Mouse (Mus musculus) midbrain, postnatal 0 days (tissue): ENCODE results near the gene H2-D1. TPM values are rescaled to one million over a fixed set of nuclear protein-coding genes. Genes with fewer than 3 reads are reported as not detected.

ENCODE experiments used
- ATAC-seq: fragments of 200-750 bp; cut with Nextera tagmentation; 2 replicates; pipeline ENCODE4 v1.8.0; 2017; ENCODE audit warnings: moderate number of reproducible peaks, mild to moderate bottlenecking, moderate TSS enrichment, moderate library complexity; ENCODE audit not compliant: low FRiP score
- DNase-seq: peaks from one replicate; pipeline ENCODE4 v3.0.0-alpha.2; 2015; ENCODE audit warnings: low spot score
- H3K27ac ChIP-seq: fragments of 300-500 bp; sonication (generic); 2 replicates; pipeline ENCODE4 v1.5.1; 2014; ENCODE audit warnings: low read depth, mild to moderate bottlenecking, low read length, mixed read lengths
- H3K27me3 ChIP-seq: fragments of 300-500 bp; sonication (generic); 2 replicates; pipeline ENCODE4 v1.6.1; 2014; ENCODE audit warnings: low read length, control low read depth, mixed read lengths; ENCODE audit not compliant: insufficient read depth
- H3K36me3 ChIP-seq: fragments of 300-500 bp; sonication (generic); 2 replicates; pipeline ENCODE4 v1.6.1; 2014; ENCODE audit warnings: low read length, control low read depth, mixed read lengths; ENCODE audit not compliant: insufficient read depth
- H3K4me1 ChIP-seq: fragments of 300-500 bp; sonication (generic); 2 replicates; pipeline ENCODE4 v1.6.1; 2014; ENCODE audit warnings: mild to moderate bottlenecking, control low read depth, antibody characterized with exemption, low read length, mixed read lengths; ENCODE audit not compliant: insufficient read depth
- H3K4me2 ChIP-seq: fragments of 300-500 bp; sonication (generic); 2 replicates; pipeline ENCODE4 v1.6.1; 2014; ENCODE audit warnings: low read depth, mild to moderate bottlenecking, low read length, mixed read lengths; ENCODE audit not compliant: poor library complexity, severe bottlenecking
- H3K4me3 ChIP-seq: fragments of 300-500 bp; sonication (generic); 2 replicates; pipeline ENCODE4 v1.5.1; 2014; ENCODE audit warnings: low read depth, mild to moderate bottlenecking, low read length, moderate library complexity
- H3K9ac ChIP-seq: fragments of 300-500 bp; sonication (generic); replicated peaks from 2 replicates; pipeline ENCODE4 v1.6.1; 2014; ENCODE audit warnings: mild to moderate bottlenecking, low read length, moderate library complexity, mixed read lengths; ENCODE audit not compliant: poor library complexity, severe bottlenecking
- H3K9me3 ChIP-seq: fragments of 300-500 bp; sonication (generic); 2 replicates; pipeline ENCODE4 v1.6.1; 2016; ENCODE audit warnings: low read length, control low read depth
- CTCF ChIP-seq: IDR thresholded peaks from 2 replicates; pipeline ENCODE4 v1.5.1; 2016; ENCODE audit warnings: antibody characterized with exemption, mild to moderate bottlenecking
- WGBS: fragments of 180-500 bp; shearing (Covaris S2); extraction: QIAGEN DNeasy Blood & Tissue Kit; methylation state at CpG from one replicate; pipeline ENCODE4 v1.1.7; 2014; 5-methylcytosine and 5-hydroxymethylcytosine counted together
- polyA plus RNA-seq: library from polyadenylated mRNA; unstranded; fragments of >200 nt; fragmentation: Nextera tagmentation; extraction: Ambion mirVana; gene quantifications from 2 replicates; pipeline ENCODE4 v1.2.1, GENCODE M21; 2015
- total RNA-seq: library from RNA; depleted of rRNA; stranded (reverse); fragments of >200 nt; gene quantifications from 2 replicates; pipeline ENCODE4 v1.2.3, GENCODE M21; 2014

Gene H2-D1
- total and polyA plus RNA-seq, 2 experiments from 2014 or later: 75.4 to 130 TPM

GRCm38 (mm10) chr17:35267399-35268086 lies 5.0 kb downstream of the H2-D1 start:
- H3K27ac ChIP-seq: no peak overlapping the region
- no peaks in the 10 kb centered on the region for H3K27me3 ChIP-seq
- H3K4me1 ChIP-seq: no peaks in the 10 kb centered on the region
- no peak overlapping the region for H3K9ac ChIP-seq
- H3K4me3 ChIP-seq: no peak overlapping the region
- no peak overlapping the region for H3K4me2 ChIP-seq
- WGBS: 69% methylated on average over 1 of the region's 1 CpGs
- no peak for DNase-seq
- H3K9me3 ChIP-seq: no peaks in the 10 kb centered on the region
- TF ChIP-seq CTCF: no peak
- ATAC-seq: no peak
- H3K36me3 ChIP-seq: no peaks in the 10 kb centered on the region

GRCm38 (mm10) chr17:35269653-35270347 lies 7.3 kb downstream of the H2-D1 start:
- Histone ChIP-seq H3K27ac (no peak overlapping the region), H3K36me3 (no peaks in the 10 kb centered on the region), H3K4me3 (no peak overlapping the region), H3K4me2 (no peak overlapping the region), H3K4me1 (no peaks in the 10 kb centered on the region), H3K9ac (no peak overlapping the region), H3K27me3 (no peaks in the 10 kb centered on the region), H3K9me3 (no peaks in the 10 kb centered on the region; the same call in 1 of the 2 replicates)
- 20% methylated on average over 3 of the region's 3 CpGs for WGBS
- DNase-seq: peak; percentile 65
- ATAC-seq: no peak
- TF ChIP-seq CTCF: no peak

DNA sequence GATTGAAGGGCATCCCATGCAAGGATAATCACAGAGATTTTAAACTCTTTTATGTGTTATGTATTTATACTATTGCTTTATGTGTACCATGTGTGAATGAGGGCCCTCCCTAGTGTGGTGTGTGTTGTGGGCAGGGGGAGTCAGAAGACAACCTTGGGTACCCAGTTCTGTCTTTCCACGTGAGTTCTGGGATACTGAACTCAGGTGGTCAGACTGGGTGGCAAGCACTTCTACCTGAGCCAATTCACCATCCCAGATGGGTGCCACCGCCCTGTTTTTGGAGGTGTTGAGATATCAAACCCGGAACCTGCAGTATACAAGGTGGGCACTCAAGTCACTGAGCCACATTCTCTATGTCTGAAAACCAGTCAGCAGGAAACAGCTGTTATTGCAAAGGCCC lies 9.7 kb downstream of the H2-D1 start:
- no peak overlapping the region for H3K27ac ChIP-seq
- H3K9ac ChIP-seq: no peak overlapping the region
- no peaks in the 10 kb centered on the region for H3K27me3 ChIP-seq
- no peak overlapping the region for H3K4me3 ChIP-seq
- no peak overlapping the region for H3K4me2 ChIP-seq
- DNase-seq (no peak), ATAC-seq (no peak)
- WGBS: 79% methylated on average over 3 of the region's 3 CpGs
- H3K9me3 ChIP-seq: no peaks in the 10 kb centered on the region; the same call in 1 of the 2 replicates
- no peaks in the 10 kb centered on the region for H3K36me3 ChIP-seq
- H3K4me1 ChIP-seq: no peaks in the 10 kb centered on the region
- TF ChIP-seq CTCF: no peak

- Histone ChIP-seq H3K9ac (no peak overlapping the region), H3K36me3 (no peaks in the 10 kb centered on the region), H3K4me2 (no peak overlapping the region), H3K27ac (no peak overlapping the region), H3K4me3 (no peak overlapping the region), H3K9me3 (no peaks in the 10 kb centered on the region; the same call in 1 of the 2 replicates), H3K4me1 (no peaks in the 10 kb centered on the region), H3K27me3 (no peaks in the 10 kb centered on the region)
- WGBS: 6% methylated on average over 11 of the region's 11 CpGs
- TF ChIP-seq CTCF: peak; percentile 91
- ATAC-seq: peak; percentile 47; the same call in 1 of the 2 replicates
- peak; percentile 82 for DNase-seq
Measured at GRCm38 (mm10) chr17:35274770-35275169, 12.2 kb downstream of the H2-D1 start.

DNA sequence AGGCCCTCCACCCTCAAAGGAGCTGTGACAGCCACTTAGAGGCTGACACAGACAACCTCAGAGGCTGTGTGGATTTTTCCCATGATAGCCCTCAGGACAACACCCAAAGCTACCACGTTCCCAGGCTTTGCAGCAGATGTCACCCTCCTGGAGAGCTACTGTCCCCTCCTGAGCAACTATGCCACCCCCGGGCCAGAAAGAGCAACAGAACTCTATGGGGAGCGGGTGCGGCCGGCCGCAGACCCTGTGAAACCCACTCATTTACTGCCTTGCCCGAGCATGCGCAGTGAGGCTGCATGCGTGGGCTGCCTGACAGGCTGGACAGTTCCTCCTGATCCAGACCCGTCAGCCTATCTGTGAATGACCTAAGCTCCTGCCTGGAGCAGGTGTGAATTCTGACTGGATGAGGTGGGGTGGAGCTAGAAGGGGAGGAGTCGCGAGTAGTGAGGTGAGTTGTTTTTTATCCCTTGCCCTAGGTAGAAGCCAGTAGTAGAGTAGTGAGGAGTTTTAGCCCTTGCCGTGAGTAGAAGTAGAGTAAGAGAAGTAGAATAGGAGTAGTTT lies 13.9 kb downstream of the H2-D1 start:
- TF ChIP-seq CTCF: no peak
- H3K27me3 ChIP-seq: no peaks in the 10 kb centered on the region
- no peaks in the 10 kb centered on the region for H3K4me1 ChIP-seq
- no peak overlapping the region for H3K4me3 ChIP-seq
- no peak overlapping the region for H3K9ac ChIP-seq
- ATAC-seq (no peak), DNase-seq (no peak)
- no peak overlapping the region for H3K27ac ChIP-seq
- 32% methylated on average over 13 of the region's 13 CpGs for WGBS
- H3K9me3 ChIP-seq: no peaks in the 10 kb centered on the region; the same call in 1 of the 2 replicates
- peak overlapping the region; percentile 24 for H3K4me2 ChIP-seq
- H3K36me3 ChIP-seq: no peaks in the 10 kb centered on the region

GRCm38 (mm10) chr17:35278049-35278448 lies 15.5 kb downstream of the H2-D1 start:
- no peaks in the 10 kb centered on the region for H3K27me3 ChIP-seq
- H3K9ac ChIP-seq: no peak overlapping the region
- TF ChIP-seq CTCF: no peak
- no peaks in the 10 kb centered on the region for H3K4me1 ChIP-seq
- no peaks in the 10 kb centered on the region for H3K9me3 ChIP-seq
- H3K27ac ChIP-seq: no peak overlapping the region
- DNase-seq (no peak), ATAC-seq (no peak)
- 91% methylated on average over 8 of the region's 8 CpGs for WGBS
- H3K4me3 ChIP-seq: no peak overlapping the region
- no peak overlapping the region for H3K4me2 ChIP-seq
- H3K36me3 ChIP-seq: no peaks in the 10 kb centered on the region
